Mouse (Mus musculus) megakaryocyte, embryonic 14.5 days (primary cell): ENCODE data around the gene Gm49405.
"Not testable (repeated sequence)": the region's sequence is repeated elsewhere in the genome, so short reads cannot be mapped to it uniquely, and the experiment has no call there.

Source experiments
- FLI1 ChIP-seq: IDR thresholded peaks from 2 replicates; pipeline ENCODE4 v1.6.1; 2012; ENCODE audit warnings: low read length, inconsistent platforms, mixed read lengths
- GATA1 ChIP-seq: IDR thresholded peaks from 3 replicates; pipeline ENCODE4 v1.6.1; 2012; ENCODE audit warnings: mixed read lengths, low read length, inconsistent platforms, borderline replicate concordance

DNA sequence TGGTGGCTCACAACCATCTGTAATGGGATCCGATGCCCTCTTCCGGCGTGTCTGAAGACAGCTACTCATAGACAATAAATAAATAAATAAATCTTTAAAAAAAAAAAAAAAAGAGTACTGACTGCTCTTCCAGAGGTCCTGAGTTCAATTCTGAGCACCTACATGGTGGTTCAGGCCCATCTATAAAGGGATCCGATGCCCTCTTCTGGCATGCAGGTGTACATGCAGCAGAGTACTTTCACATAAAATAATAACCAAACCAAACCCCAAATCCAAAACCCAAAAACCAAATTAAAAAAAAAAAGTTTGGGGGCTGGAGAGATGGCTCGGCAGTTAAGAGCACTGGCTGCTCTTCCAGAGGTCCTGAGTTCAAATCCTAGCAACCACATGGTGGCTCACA lies 48.6 kb downstream of the Gm49405 start:
- not testable (repeated sequence) for TF ChIP-seq GATA1, FLI1
